Mouse (Mus musculus) thymus, adult 2 months (tissue): ENCODE measurements around the gene Jmy. TPM values are rescaled to one million over a fixed set of nuclear protein-coding genes. Genes with fewer than 3 reads are reported as not detected.
"Not testable (repeated sequence)": the region's sequence is repeated elsewhere in the genome, so short reads cannot be mapped to it uniquely, and the experiment has no call there.

Experiments used
- DNase-seq: peaks from one replicate; pipeline ENCODE4 v3.0.0; 2021
- H3K27ac ChIP-seq: fragments of 200-500 bp; 2 replicates; pipeline ENCODE4 v1.5.1; 2012; ENCODE audit warnings: low read length, control low read depth; ENCODE audit not compliant: control insufficient read depth, insufficient read depth
- H3K27me3 ChIP-seq: fragments of 200-500 bp; 2 replicates; pipeline ENCODE4 v1.6.1; 2012; ENCODE audit warnings: mild to moderate bottlenecking, low read length, moderate library complexity, mixed read lengths; ENCODE audit not compliant: control insufficient read depth, insufficient read depth
- H3K36me3 ChIP-seq: fragments of 200-500 bp; 2 replicates; pipeline ENCODE4 v1.6.1; 2012; ENCODE audit warnings: mild to moderate bottlenecking, low read length, moderate library complexity; ENCODE audit not compliant: control insufficient read depth, insufficient read depth
- H3K4me1 ChIP-seq: fragments of 200-500 bp; replicated peaks from 2 replicates; pipeline ENCODE4 v1.6.1; 2012; ENCODE audit warnings: low read length; ENCODE audit not compliant: control insufficient read depth, insufficient read depth
- H3K4me3 ChIP-seq: fragments of 200-500 bp; 2 replicates; pipeline ENCODE4 v1.5.1; 2012; ENCODE audit warnings: mild to moderate bottlenecking, low read length, control low read depth, moderate library complexity; ENCODE audit not compliant: control insufficient read depth, insufficient read depth
- CTCF ChIP-seq: fragments of 200-500 bp; IDR thresholded peaks from 2 replicates; pipeline ENCODE4 v1.5.1; 2012; ENCODE audit warnings: mild to moderate bottlenecking, control low read depth, low read length, moderate library complexity, borderline replicate concordance; ENCODE audit not compliant: control insufficient read depth, poor library complexity, insufficient read depth; ENCODE audit errors: extremely low read depth
- POLR2A ChIP-seq: fragments of 200-500 bp; IDR thresholded peaks from 2 replicates; pipeline ENCODE4 v1.6.1; 2012; ENCODE audit warnings: mild to moderate bottlenecking, low read length, control low read depth, moderate library complexity; ENCODE audit not compliant: control insufficient read depth, poor library complexity, insufficient read depth; ENCODE audit errors: extremely low read depth
- WGBS: fragments of 180-500 bp; shearing (Covaris S2); methylation state at CpG from one replicate; pipeline ENCODE4 v1.1.7; 2018; 5-methylcytosine and 5-hydroxymethylcytosine counted together
- polyA plus RNA-seq: library from polyadenylated mRNA; depleted of rRNA; stranded (reverse); fragments of >200 nt; gene quantifications from 2 replicates; pipeline ENCODE4 v1.2.3, GENCODE M21; 2012

The Jmy gene
- polyA plus RNA-seq, 1 experiment = 9.2 TPM

DNA sequence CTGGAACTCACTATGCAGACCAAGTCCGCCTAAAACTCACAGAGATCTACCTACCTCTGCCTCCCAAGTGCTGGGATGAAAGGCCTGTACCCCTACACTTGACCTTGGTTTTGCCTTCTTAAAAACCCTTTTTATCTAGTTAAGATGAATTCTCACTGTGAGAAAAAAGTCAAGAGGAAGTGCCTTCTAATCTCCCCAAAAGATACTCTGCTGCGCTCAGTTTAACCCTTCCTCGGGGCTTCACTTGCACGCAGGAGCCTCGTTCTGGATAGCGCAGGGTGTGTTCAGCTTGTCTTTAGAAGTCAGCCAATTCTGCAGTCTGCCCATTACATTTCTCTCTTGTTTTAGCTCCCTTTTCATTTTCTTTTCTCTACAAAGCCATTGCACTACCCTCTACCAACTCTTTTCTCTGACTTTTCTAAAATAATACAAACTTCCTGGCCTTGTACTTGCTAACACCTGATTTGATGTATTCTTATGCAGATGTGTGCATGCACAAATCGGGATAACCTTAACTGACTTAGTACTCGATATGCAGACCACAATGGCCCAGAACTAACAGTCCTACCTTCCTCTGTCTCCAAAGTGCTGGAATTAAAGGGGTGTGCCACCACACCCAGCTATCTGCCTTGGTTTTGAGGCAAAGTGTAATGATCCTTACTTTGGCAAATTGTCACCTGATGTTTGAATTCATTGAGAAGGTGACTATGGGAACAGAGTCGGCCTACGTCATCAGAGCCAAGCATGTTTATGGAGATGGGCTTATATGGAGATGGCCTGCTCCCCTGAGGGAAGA is 14.6 kb upstream of the Jmy start:
- H3K27ac ChIP-seq = no peak overlapping the region
- H3K27me3 ChIP-seq = no peaks in the 10 kb centered on the region
- no peak overlapping the region for H3K4me3 ChIP-seq
- TF ChIP-seq CTCF (no peak), POLR2A (no peak)
- DNase-seq = no peak
- H3K4me1 ChIP-seq = no peaks in the 10 kb centered on the region
- WGBS = 88% methylated on average over 10 of the region's 10 CpGs
- no peaks in the 10 kb centered on the region for H3K36me3 ChIP-seq

DNA sequence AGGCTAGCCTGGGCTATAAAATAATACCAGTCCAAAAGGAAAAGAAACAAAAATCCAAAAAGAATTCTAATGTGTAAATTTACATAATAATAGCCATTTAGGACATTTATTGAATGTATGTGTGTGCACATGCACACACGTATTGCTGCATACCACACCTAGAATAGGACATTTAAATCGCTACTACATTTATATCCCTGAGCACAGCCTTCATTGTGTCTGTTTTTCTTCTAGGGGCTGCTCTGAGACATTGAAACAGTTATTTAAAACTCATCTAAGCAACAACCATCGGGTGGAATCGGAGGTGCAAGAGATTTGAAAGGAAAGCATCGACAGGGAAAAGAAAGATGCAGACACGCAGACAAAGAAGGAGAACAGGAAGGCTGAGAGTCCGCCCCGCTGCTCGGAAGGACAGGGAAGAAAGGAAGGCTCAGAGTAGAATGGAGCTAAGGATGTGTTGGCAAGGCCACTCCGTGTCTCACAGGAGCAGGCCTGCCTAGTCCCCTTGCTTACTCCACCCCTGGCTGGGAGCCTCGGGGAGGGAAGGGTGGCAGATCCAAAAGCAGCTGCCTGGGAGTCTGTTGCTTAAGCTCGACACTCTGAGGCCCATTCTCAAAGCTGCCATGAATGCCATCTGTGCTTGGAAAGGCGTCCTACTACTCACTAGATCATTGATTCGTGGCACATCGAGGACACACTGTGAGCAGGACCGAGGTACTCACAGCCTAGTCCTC is 11.0 kb upstream of the Jmy start:
- 89% methylated on average over 16 of the region's 16 CpGs for WGBS
- H3K27ac ChIP-seq = no peak overlapping the region
- no peak for TF ChIP-seq POLR2A
- no peak for TF ChIP-seq CTCF
- no peak for DNase-seq
- H3K4me3 ChIP-seq = no peak overlapping the region
- no peaks in the 10 kb centered on the region for H3K36me3 ChIP-seq
- no peaks in the 10 kb centered on the region for H3K27me3 ChIP-seq
- no peaks in the 10 kb centered on the region for H3K4me1 ChIP-seq

DNA sequence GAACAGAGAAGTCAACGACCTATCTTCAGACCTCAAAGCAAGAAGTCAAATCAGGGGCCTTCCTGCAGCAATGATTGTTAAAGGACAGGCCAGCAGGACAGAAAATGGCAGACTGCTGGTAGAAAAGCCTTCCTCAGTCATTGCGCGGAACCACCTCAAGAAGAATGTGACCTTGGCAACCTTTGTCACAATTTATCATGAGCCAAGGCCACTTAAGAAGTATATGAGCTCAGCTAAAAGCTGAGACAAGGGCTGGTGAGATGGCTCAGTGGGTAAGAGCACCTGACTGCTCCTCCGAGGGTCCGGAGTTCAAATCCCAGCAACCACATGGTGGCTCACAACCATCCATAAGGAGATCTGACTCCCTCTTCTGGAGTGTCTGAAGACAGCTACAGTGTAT is 7.3 kb upstream of the Jmy start:
- H3K4me3 ChIP-seq, H3K36me3 ChIP-seq, H3K27ac ChIP-seq, H3K4me1 ChIP-seq, H3K27me3 ChIP-seq, DNase-seq: not testable (repeated sequence)
- WGBS = 89% methylated on average over 5 of the region's 5 CpGs

DNA sequence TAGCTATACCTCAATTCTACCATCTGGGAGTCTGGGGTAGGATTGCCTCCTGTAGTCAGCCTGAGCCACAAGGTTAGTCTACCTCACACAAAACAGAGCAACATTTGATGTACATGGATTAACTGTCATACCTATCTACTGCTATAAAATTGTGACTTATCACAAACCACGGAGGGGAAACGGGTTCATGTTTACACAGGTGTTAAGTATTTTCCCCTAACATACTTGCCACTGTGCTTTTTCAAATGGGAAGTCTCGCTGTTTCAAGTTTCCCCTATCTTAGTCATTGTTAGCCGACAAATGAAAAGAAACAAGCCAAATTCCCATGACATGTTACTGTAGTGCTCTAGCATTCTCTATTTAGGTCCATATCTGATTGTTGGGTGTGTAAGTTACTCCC is 2.1 kb upstream of the Jmy start:
- 32% methylated on average over 4 of the region's 4 CpGs for WGBS
- no peaks in the 10 kb centered on the region for H3K36me3 ChIP-seq
- no peak for DNase-seq
- no peak overlapping the region for H3K27ac ChIP-seq
- TF ChIP-seq CTCF = no peak
- peaks cover 2% of the 10 kb centered on the region; the same call in 1 of the 2 replicates for H3K4me1 ChIP-seq
- no peaks in the 10 kb centered on the region for H3K27me3 ChIP-seq
- H3K4me3 ChIP-seq = no peak overlapping the region

DNA sequence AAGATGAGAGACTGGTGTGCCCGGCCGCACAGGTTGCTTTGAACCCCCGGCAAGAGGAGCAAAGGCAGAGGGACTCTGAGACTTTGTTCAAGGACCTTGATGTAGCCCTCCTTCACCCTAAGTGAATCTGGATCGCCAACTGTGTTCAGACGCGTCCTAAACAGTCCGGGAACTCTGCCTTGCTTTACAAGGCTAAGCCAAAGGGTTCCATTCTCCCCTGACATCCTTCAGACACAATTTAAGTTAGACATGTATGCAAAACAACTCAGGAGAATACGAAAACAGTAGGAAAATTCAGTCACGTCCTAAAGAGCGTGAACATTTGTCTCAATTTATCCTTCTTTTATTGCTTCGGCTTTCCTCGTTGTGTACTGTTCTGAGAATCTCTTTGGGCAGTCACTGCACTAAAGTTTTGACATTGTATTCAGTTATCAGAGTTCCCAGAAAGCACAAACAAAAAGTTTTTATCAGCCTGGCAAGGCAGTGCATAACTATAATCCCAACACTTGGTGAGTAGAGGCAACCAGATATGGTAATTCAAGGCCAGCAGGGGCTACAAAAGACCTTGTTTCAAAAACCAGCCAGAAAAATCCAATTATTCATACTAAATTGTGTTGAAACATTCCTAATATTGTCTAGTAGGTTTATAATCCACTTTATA is 495 bp upstream of the Jmy start:
- no peak for TF ChIP-seq CTCF
- no peak for TF ChIP-seq POLR2A
- no peak for DNase-seq
- 18% methylated on average over 12 of the region's 12 CpGs for WGBS
- H3K27me3 ChIP-seq = no peaks in the 10 kb centered on the region
- H3K36me3 ChIP-seq = no peaks in the 10 kb centered on the region
- no peak overlapping the region for H3K27ac ChIP-seq
- H3K4me3 ChIP-seq = peak overlapping the region; percentile 95
- peaks cover 2% of the 10 kb centered on the region; the same call in 1 of the 2 replicates for H3K4me1 ChIP-seq

DNA sequence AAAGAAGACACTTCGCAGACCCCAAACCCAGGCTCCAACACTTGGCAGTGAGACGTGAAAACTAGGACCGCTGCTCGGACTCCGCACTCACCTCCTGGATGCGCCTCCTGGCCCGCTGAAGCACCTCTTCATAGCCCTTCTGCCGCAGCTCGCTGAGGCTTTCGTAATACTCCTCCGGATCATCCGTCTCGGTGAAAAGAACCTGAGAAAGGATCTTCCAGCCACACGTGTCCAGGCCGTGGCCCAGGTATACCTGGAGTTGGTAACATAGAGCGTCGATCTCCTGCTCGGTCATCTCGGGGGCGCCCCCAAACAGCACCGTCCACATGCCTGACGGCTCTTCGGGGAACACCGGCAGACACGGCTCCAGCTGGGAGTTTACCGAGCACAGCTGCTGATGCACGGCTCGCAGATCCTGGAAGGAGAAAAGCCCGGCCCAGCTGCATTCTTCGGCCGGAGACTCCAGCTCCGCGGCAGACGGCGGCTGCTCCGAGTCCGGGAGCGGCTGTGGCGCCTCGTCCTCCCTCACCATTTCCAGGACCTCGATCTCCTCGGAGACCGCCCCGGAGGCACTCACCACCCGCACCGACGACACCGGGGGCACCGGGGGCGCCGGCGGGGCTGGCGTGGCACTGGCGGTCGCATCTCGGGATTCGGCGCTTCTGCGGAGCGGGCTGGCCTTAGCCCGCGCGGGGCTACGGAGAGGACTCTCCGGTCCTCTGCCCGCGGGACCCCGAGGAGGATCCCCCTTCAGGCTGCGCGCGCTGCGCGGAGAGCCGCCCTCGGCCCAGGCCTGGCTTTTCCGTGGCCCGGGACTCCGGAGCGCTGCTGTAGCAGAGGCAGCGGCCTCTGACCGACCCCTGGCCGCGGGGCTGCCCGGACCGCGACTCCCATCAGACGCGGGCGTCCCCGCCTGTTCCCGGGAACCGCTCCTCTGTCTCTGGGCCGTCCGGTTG is 1.1 kb downstream of the Jmy start:
- H3K27me3 ChIP-seq = no peaks in the 10 kb centered on the region
- under 1% methylated on average over 94 of the region's 94 CpGs for WGBS
- H3K36me3 ChIP-seq = no peaks in the 10 kb centered on the region
- H3K4me3 ChIP-seq = peak overlapping the region; percentile 95
- no peak for DNase-seq
- H3K4me1 ChIP-seq = peaks cover 2% of the 10 kb centered on the region; the same call in 1 of the 2 replicates
- H3K27ac ChIP-seq = no peak overlapping the region
- TF ChIP-seq POLR2A (no peak), CTCF (0 out of 2 replicates have a peak, but pooled peaks have one; percentile 7)
